Mouse (Mus musculus): ENCODE measurements around the gene Itga8.

GRCm38 (mm10) chr2:12327216-12327615, 25.5 kb upstream of the Itga8 start:
- TF ChIP-seq CTCF (IDR thresholded peaks at IDR 0.05; ENCODE audit: insufficient read depth, low read depth, low read length) = no peak
- TF ChIP-seq POLR2A (IDR thresholded peaks at IDR 0.05; ENCODE audit: insufficient read depth, low read depth, low read length) = no peak
